Mouse (Mus musculus) spleen, adult 18-20 months (tissue): ENCODE data around the gene Map7d1.
A peak's percentile ranks its signal among the peaks of the same experiment; 100 is the strongest.

ENCODE experiments used
- DNase-seq, 2 experiments: peaks; one replicate each; pipeline ENCODE4 v3.0.0; 2022; ENCODE audit warnings: mixed read lengths in 2 of 2

Gene Map7d1

DNA sequence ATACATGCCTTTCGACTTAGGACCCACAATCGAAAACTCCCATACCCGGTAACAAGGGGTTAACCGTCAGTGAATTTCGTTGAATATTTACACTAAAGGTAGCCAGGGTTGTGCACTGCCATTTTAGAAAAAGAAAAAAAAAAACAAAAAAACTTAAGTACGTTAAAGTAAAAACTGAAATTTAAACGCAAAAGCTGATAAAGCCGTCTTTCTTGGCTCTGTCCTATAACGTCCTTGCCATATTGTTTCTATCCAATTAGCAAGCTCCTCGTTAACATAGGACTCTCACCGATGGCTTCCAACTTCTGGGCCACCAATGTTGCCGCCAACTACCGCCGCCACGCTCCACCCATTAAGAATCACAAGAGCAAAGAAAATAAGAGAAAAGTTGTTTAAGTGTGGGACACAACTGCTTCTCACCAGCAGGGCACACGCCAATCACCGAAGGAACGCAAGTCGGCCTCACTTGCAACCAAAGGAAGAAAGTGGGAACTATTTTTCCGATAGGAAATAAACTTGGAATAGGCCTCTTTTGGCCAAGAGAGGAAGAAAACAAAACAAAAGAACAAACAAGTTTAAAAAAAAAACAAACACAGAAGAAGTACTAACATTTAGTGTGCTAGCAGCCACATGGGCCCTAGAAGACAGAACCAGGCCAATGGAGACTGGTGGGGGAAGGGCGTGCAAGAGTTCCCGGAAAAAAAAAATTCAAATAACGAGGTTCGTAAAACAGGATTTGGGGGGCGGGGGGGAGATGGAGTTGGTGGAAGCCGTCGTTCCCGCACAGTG is 54.4 kb downstream of the Map7d1 start:
- peak in 1 of 2 experiments; percentile 15 for DNase-seq

DNA sequence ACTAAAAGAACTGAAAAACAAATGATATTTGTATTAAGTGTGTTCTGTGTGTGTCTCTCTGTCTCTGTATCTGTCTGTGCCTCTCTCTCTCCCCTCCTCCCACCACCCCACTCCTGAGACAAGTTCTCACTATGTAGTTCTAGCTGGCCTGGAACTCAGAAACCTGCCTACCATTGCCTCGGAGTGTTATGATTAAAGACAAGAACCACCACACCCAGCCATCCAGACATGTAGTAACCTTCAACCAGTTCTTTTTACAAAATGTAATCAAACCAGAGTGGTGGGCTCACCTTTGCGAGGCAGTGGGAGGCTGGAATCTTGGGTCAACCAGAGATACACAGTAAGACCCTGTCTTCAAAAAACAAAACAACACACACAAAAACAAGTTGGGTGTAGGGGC is 55.5 kb downstream of the Map7d1 start:
- DNase-seq: no peak

DNA sequence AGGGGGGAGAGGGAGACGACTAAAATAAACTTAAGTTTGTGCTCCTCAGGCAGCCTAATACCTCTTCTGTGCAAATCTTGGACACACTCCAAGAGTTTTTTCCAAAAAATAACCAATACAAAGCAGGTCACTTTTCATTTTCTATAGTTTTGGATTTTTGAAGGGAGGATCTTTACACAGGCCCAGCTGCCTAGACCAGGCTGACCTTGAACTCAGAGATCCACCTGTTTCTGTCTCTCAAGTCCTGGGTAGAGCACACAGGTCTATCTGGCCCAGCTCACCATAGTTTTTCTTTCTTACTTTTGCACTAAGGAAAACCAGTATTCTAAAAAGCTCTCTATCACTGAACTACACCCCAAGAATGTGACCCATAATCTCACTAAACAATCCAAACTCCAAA is 56.1 kb downstream of the Map7d1 start:
- DNase-seq: no peak

GRCm38 (mm10) chr4:126199556-126199955 is 56.6 kb downstream of the Map7d1 start:
- no peak for DNase-seq

GRCm38 (mm10) chr4:126197485-126197884 is 58.7 kb downstream of the Map7d1 start:
- DNase-seq: no peak

DNA sequence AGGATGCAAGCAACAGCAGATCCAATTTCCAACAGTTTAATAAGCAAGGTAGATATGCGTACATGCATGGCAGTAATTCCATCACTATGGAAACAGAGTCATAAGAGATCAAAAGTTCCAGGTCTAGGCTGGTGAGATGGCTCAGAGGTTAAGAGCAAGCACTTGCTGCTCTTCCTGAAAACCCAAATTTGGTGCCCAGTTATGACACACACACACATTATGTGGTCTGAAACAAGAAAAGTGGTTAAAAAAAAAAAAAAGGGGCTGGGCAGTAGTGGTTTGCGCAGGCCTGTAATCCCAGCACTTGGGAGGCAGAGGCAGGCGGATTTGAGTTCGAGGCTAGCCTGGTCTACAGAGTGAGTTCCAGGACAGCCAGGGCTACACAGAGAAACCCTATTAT is 61.2 kb downstream of the Map7d1 start:
- no peak for DNase-seq

- DNase-seq: no peak
These were observed 61.9 kb downstream of the Map7d1 start for GRCm38 (mm10) chr4:126194216-126194615.

DNA sequence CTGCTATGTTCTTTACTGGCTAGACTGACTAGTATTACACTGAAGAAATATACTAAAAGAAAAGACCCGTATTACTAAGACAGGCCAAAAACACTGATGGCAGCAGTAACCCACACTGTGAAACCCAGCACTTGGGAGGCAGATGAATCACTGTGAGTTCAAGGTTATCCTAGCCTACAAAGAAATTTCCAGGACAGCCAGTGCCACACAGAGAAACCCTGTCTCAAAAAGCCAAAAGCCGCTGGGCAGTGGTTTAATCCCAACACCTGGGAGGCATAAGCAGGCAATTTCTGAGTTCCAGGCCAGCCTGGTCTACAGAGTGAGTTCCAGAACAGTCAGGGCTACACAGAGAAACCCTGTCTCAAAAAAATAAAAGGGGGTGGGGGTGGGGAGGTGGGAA is 65.5 kb downstream of the Map7d1 start:
- DNase-seq: no peak

GRCm38 (mm10) chr4:126187096-126187495 is 69.0 kb downstream of the Map7d1 start:
- DNase-seq: no peak

GRCm38 (mm10) chr4:126183034-126183433 is 73.1 kb downstream of the Map7d1 start:
- DNase-seq: no peak
